Mouse (Mus musculus): ENCODE data around the gene Pate3. TPM values are rescaled to one million over a fixed set of nuclear protein-coding genes. Genes with fewer than 3 reads are reported as not detected.

The Pate3 gene
- not detected for polyA plus RNA-seq (2014; fragmentation: Illumina TruSeq; extraction: RNeasy Lipid Tissue Mini Kit (QIAGEN cat#74804); ENCODE audit: low replicate concordance)

GRCm38 (mm10) chr9:35648102-35648501 is at the start of gene Pate3:
Gene Pate3 (minus strand): TSS chr9:35648202.

GRCm38 (mm10) chr9:35687013-35687412 is 39.0 kb upstream of the Pate3 start, which contains the start of gene Pate1:
Gene Pate1 (minus strand): TSS chr9:35687390.

GRCm38 (mm10) chr9:35611841-35612240 is 36.2 kb downstream of the Pate3 start, which contains the start of gene Pate4:
Gene Pate4 (minus strand): TSS chr9:35611941.

Other genes with a start within 250 kb of the Pate3 start
- gene Cdon, start 227.1 kb downstream of the Pate3 start, polyA plus RNA-seq (2014; fragmentation: Illumina TruSeq; extraction: RNeasy Lipid Tissue Mini Kit (QIAGEN cat#74804); ENCODE audit: low replicate concordance), result 3.2 TPM
- gene Gm1113, start 129.9 kb downstream of the Pate3 start, polyA plus RNA-seq (2014; fragmentation: Illumina TruSeq; extraction: RNeasy Lipid Tissue Mini Kit (QIAGEN cat#74804); ENCODE audit: low replicate concordance), result not detected
- 0.07 TPM for gene Ddx25, start 89.7 kb downstream of the Pate3 start, polyA plus RNA-seq (2014; fragmentation: Illumina TruSeq; extraction: RNeasy Lipid Tissue Mini Kit (QIAGEN cat#74804); ENCODE audit: low replicate concordance)
- 27.5 TPM for gene Pus3, start 89.6 kb downstream of the Pate3 start, polyA plus RNA-seq (2014; fragmentation: Illumina TruSeq; extraction: RNeasy Lipid Tissue Mini Kit (QIAGEN cat#74804); ENCODE audit: low replicate concordance)
- gene Pate2, start 77.9 kb downstream of the Pate3 start, polyA plus RNA-seq (2014; fragmentation: Illumina TruSeq; extraction: RNeasy Lipid Tissue Mini Kit (QIAGEN cat#74804); ENCODE audit: low replicate concordance), result 0.30 TPM
- gene Hyls1, start 77.8 kb downstream of the Pate3 start, polyA plus RNA-seq (2014; fragmentation: Illumina TruSeq; extraction: RNeasy Lipid Tissue Mini Kit (QIAGEN cat#74804); ENCODE audit: low replicate concordance), result 10.4 TPM
- gene Pate4, start 36.3 kb downstream of the Pate3 start, polyA plus RNA-seq (2014; fragmentation: Illumina TruSeq; extraction: RNeasy Lipid Tissue Mini Kit (QIAGEN cat#74804); ENCODE audit: low replicate concordance), result 0.56 TPM
- gene Pate1, start 39.2 kb upstream of the Pate3 start, polyA plus RNA-seq (2014; fragmentation: Illumina TruSeq; extraction: RNeasy Lipid Tissue Mini Kit (QIAGEN cat#74804); ENCODE audit: low replicate concordance), result not detected
- gene Gm17677, start 92.8 kb upstream of the Pate3 start, polyA plus RNA-seq (2014; fragmentation: Illumina TruSeq; extraction: RNeasy Lipid Tissue Mini Kit (QIAGEN cat#74804); ENCODE audit: low replicate concordance), result not detected
- gene Gm17727, start 129.9 kb upstream of the Pate3 start, polyA plus RNA-seq (2014; fragmentation: Illumina TruSeq; extraction: RNeasy Lipid Tissue Mini Kit (QIAGEN cat#74804); ENCODE audit: low replicate concordance), result not detected
- not detected for gene Gm27235, start 141.9 kb upstream of the Pate3 start, polyA plus RNA-seq (2014; fragmentation: Illumina TruSeq; extraction: RNeasy Lipid Tissue Mini Kit (QIAGEN cat#74804); ENCODE audit: low replicate concordance)
- not detected for gene D730048I06Rik, start 141.9 kb upstream of the Pate3 start, polyA plus RNA-seq (2014; fragmentation: Illumina TruSeq; extraction: RNeasy Lipid Tissue Mini Kit (QIAGEN cat#74804); ENCODE audit: low replicate concordance)
- not detected for gene 9230110F15Rik, start 195.9 kb upstream of the Pate3 start, polyA plus RNA-seq (2014; fragmentation: Illumina TruSeq; extraction: RNeasy Lipid Tissue Mini Kit (QIAGEN cat#74804); ENCODE audit: low replicate concordance)

All from small intestine, adult 10 weeks (tissue).